Mouse (Mus musculus): ENCODE results near the gene H2al1c.
"Not testable (repeated sequence)": the region's sequence is repeated elsewhere in the genome, so short reads cannot be mapped to it uniquely, and the experiment has no call there.

H2al1c gene

DNA sequence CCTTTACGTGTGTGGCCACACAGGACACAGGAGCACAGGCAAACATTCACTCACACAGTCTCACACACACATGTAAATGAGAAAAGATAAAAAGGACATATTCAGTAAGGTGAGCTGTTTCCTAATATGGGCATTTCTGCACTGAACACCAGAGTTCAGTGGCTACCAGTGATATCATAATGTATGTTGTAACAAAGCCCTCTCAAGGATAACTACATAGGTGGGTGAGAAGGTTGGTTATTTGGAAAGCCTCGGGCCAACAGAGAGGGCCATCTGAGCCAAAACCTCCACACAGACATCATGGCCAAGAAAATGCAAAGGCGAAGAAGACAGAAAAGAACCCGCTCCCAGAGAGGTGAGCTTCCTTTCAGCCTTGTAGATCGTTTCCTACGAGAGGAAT is at the start of gene H2al1c:
H2al1c (plus strand) TSS at position 301 of the 400 bp plus-strand sequence.
- H3K36me3 ChIP-seq (ENCODE audit: insufficient read depth, low read length); H3K9me3 ChIP-seq (ENCODE audit: low read length); H3K4me1 ChIP-seq (replicated peaks; ENCODE audit: low read depth, low read length); H3K4me3 ChIP-seq (replicated peaks; ENCODE audit: low read length); H3K27me3 ChIP-seq (ENCODE audit: insufficient read depth, low read length): not testable (repeated sequence)

GRCm38 (mm10) chrX:11264918-11265317 is 40.5 kb upstream of the H2al1c start:
- Histone ChIP-seq H3K4me1 (replicated peaks; ENCODE audit: low read depth, low read length) (no peaks in the 10 kb centered on the region), H3K36me3 (ENCODE audit: insufficient read depth, low read length) (no peaks in the 10 kb centered on the region), H3K4me3 (replicated peaks; ENCODE audit: low read length) (no peak overlapping the region), H3K9me3 (ENCODE audit: low read length) (no peaks in the 10 kb centered on the region), H3K27me3 (ENCODE audit: insufficient read depth, low read length) (no peaks in the 10 kb centered on the region)
- TF ChIP-seq POU5F1 (IDR thresholded peaks at IDR 0.05; ENCODE audit: borderline replicate concordance, low read length) (no peak), CTCF (conservative IDR thresholded peaks at IDR 0.05; ENCODE audit: low read length) (no peak), NANOG (IDR thresholded peaks at IDR 0.05; ENCODE audit: borderline replicate concordance, low read length) (no peak)

GRCm38 (mm10) chrX:11267791-11268190 is 37.7 kb upstream of the H2al1c start:
- H3K36me3 ChIP-seq (ENCODE audit: insufficient read depth, low read length), result no peaks in the 10 kb centered on the region
- no peaks in the 10 kb centered on the region for H3K4me1 ChIP-seq (replicated peaks; ENCODE audit: low read depth, low read length)
- TF ChIP-seq POU5F1 (IDR thresholded peaks at IDR 0.05; ENCODE audit: borderline replicate concordance, low read length) (no peak), NANOG (IDR thresholded peaks at IDR 0.05; ENCODE audit: borderline replicate concordance, low read length) (no peak), CTCF (conservative IDR thresholded peaks at IDR 0.05; ENCODE audit: low read length) (no peak)
- H3K27me3 ChIP-seq (ENCODE audit: insufficient read depth, low read length), result no peaks in the 10 kb centered on the region
- no peaks in the 10 kb centered on the region for H3K9me3 ChIP-seq (ENCODE audit: low read length)
- no peak overlapping the region for H3K4me3 ChIP-seq (replicated peaks; ENCODE audit: low read length)

DNA sequence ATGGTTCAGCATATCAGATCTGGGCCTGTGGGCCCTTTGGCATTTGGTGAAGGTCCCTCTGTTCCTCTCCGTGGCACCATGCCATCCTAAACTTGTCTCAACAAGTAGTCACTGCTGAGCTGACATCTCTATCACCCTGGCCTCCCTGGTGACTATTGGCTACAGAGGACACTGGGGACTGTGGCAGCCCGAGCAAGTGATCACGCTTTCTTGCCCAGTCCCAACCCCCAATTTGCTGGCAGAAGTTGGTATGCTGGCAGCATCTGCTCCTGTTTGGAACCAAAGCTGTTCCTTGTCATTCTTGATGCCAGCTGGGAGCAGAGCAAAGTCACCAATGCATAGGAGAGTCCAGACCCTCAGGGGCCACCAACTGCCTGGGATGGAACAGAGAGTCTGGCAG is 36.4 kb upstream of the H2al1c start:
- TF ChIP-seq CTCF (conservative IDR thresholded peaks at IDR 0.05; ENCODE audit: low read length), result no peak
- TF ChIP-seq POU5F1 (IDR thresholded peaks at IDR 0.05; ENCODE audit: borderline replicate concordance, low read length), result no peak
- TF ChIP-seq NANOG (IDR thresholded peaks at IDR 0.05; ENCODE audit: borderline replicate concordance, low read length), result no peak
- Histone ChIP-seq H3K27me3 (ENCODE audit: insufficient read depth, low read length) (no peaks in the 10 kb centered on the region), H3K9me3 (ENCODE audit: low read length) (no peaks in the 10 kb centered on the region), H3K4me3 (replicated peaks; ENCODE audit: low read length) (no peak overlapping the region), H3K36me3 (ENCODE audit: insufficient read depth, low read length) (no peaks in the 10 kb centered on the region), H3K4me1 (replicated peaks; ENCODE audit: low read depth, low read length) (no peaks in the 10 kb centered on the region)

GRCm38 (mm10) chrX:11273190-11273589 is 32.3 kb upstream of the H2al1c start:
- TF ChIP-seq CTCF (conservative IDR thresholded peaks at IDR 0.05; ENCODE audit: low read length) (no peak), NANOG (IDR thresholded peaks at IDR 0.05; ENCODE audit: borderline replicate concordance, low read length) (no peak), POU5F1 (IDR thresholded peaks at IDR 0.05; ENCODE audit: borderline replicate concordance, low read length) (no peak)
- no peaks in the 10 kb centered on the region for H3K27me3 ChIP-seq (ENCODE audit: insufficient read depth, low read length)
- H3K36me3 ChIP-seq (ENCODE audit: insufficient read depth, low read length), result no peaks in the 10 kb centered on the region
- no peaks in the 10 kb centered on the region for H3K9me3 ChIP-seq (ENCODE audit: low read length)
- H3K4me3 ChIP-seq (replicated peaks; ENCODE audit: low read length), result no peak overlapping the region
- no peaks in the 10 kb centered on the region for H3K4me1 ChIP-seq (replicated peaks; ENCODE audit: low read depth, low read length)

GRCm38 (mm10) chrX:11277083-11277482 is 28.4 kb upstream of the H2al1c start:
- Histone ChIP-seq H3K4me3 (replicated peaks; ENCODE audit: low read length) (no peak overlapping the region), H3K4me1 (replicated peaks; ENCODE audit: low read depth, low read length) (no peaks in the 10 kb centered on the region), H3K36me3 (ENCODE audit: insufficient read depth, low read length) (no peaks in the 10 kb centered on the region), H3K9me3 (ENCODE audit: low read length) (peaks cover 3% of the 10 kb centered on the region; the same call in 1 of the 2 replicates), H3K27me3 (ENCODE audit: insufficient read depth, low read length) (no peaks in the 10 kb centered on the region)
- no peak for TF ChIP-seq NANOG (IDR thresholded peaks at IDR 0.05; ENCODE audit: borderline replicate concordance, low read length)
- TF ChIP-seq POU5F1 (IDR thresholded peaks at IDR 0.05; ENCODE audit: borderline replicate concordance, low read length), result no peak
- TF ChIP-seq CTCF (conservative IDR thresholded peaks at IDR 0.05; ENCODE audit: low read length), result no peak

- Histone ChIP-seq H3K9me3 (ENCODE audit: low read length) (peaks cover 35% of the 10 kb centered on the region), H3K27me3 (ENCODE audit: insufficient read depth, low read length) (no peaks in the 10 kb centered on the region)
- TF ChIP-seq POU5F1 (IDR thresholded peaks at IDR 0.05; ENCODE audit: borderline replicate concordance, low read length), result no peak
- TF ChIP-seq CTCF (conservative IDR thresholded peaks at IDR 0.05; ENCODE audit: low read length), result no peak
- no peak for TF ChIP-seq NANOG (IDR thresholded peaks at IDR 0.05; ENCODE audit: borderline replicate concordance, low read length)
Measured at GRCm38 (mm10) chrX:11280741-11281140, 24.7 kb upstream of the H2al1c start.

DNA sequence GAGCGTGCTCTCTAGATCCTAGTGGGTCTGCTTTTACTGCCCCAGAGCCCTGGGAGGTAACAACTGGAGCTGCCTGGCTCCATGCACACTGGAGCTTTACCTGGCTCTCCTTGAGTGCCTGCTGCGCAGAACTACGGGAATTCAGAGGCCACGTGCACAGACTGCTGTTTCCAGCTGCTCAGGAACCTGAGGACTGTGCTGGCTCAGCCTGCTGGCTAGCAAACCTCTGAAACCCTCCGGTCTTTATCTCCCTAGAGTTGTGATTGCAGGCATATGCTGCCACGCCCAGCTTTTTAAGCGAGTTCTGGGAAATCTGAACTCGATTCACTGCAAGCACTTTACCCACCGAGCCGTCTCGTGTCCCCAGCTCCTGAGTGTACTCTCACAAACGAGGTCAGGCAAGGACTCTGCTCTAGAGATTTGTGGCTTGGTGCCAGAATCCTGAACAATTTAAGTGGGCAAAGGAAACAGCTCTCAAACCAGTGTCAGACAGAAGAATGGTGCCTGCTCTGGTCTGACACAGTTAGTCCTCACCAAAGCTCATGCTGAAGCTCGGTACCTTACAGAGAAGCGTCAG is 17.1 kb upstream of the H2al1c start:
- Histone ChIP-seq H3K4me1 (replicated peaks; ENCODE audit: low read depth, low read length) (peaks cover 8% of the 10 kb centered on the region), H3K36me3 (ENCODE audit: insufficient read depth, low read length) (no peaks in the 10 kb centered on the region), H3K9me3 (ENCODE audit: low read length) (peaks cover 38% of the 10 kb centered on the region), H3K4me3 (replicated peaks; ENCODE audit: low read length) (no peak overlapping the region), H3K27me3 (ENCODE audit: insufficient read depth, low read length) (no peaks in the 10 kb centered on the region)
- TF ChIP-seq NANOG (IDR thresholded peaks at IDR 0.05; ENCODE audit: borderline replicate concordance, low read length) (no peak), POU5F1 (IDR thresholded peaks at IDR 0.05; ENCODE audit: borderline replicate concordance, low read length) (no peak), CTCF (conservative IDR thresholded peaks at IDR 0.05; ENCODE audit: low read length) (no peak)

More at GRCm38 (mm10) chrX:11280741-11281140, 24.7 kb upstream of the H2al1c start:
- H3K36me3 ChIP-seq (ENCODE audit: insufficient read depth, low read length), result no peaks in the 10 kb centered on the region
- H3K4me1 ChIP-seq (replicated peaks; ENCODE audit: low read depth, low read length), result no peaks in the 10 kb centered on the region
- H3K4me3 ChIP-seq (replicated peaks; ENCODE audit: low read length), result no peak overlapping the region

DNA sequence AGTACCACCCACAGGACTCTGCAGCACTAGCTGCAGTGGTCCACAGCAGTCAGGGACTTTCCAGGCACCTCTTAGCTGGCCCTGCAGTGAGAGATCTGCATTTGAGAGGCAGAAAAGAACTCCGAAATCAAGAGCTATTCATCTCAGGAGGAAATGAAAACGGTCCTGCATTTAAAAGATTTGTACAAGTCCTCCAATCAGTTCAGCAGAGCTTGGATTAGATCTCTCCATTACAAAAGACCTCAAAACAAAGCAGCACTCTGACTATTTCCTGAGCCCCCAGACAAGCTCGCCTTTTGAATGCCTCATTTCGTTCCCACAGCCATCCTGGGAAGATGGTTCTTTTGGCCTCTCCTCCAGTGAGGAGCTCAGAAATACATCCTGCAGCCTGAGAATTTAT is 16.2 kb upstream of the H2al1c start:
- Histone ChIP-seq H3K27me3 (ENCODE audit: insufficient read depth, low read length) (no peaks in the 10 kb centered on the region), H3K36me3 (ENCODE audit: insufficient read depth, low read length) (no peaks in the 10 kb centered on the region), H3K4me3 (replicated peaks; ENCODE audit: low read length) (no peak overlapping the region), H3K4me1 (replicated peaks; ENCODE audit: low read depth, low read length) (peaks cover 8% of the 10 kb centered on the region), H3K9me3 (ENCODE audit: low read length) (peaks cover 30% of the 10 kb centered on the region)
- no peak for TF ChIP-seq POU5F1 (IDR thresholded peaks at IDR 0.05; ENCODE audit: borderline replicate concordance, low read length)
- TF ChIP-seq CTCF (conservative IDR thresholded peaks at IDR 0.05; ENCODE audit: low read length), result no peak
- peak; percentile 68; the same call in 1 of the 2 replicates for TF ChIP-seq NANOG (IDR thresholded peaks at IDR 0.05; ENCODE audit: borderline replicate concordance, low read length)

- H3K9me3 ChIP-seq (ENCODE audit: low read length); H3K4me3 ChIP-seq (replicated peaks; ENCODE audit: low read length); H3K4me1 ChIP-seq (replicated peaks; ENCODE audit: low read depth, low read length); H3K27me3 ChIP-seq (ENCODE audit: insufficient read depth, low read length); H3K36me3 ChIP-seq (ENCODE audit: insufficient read depth, low read length): not testable (repeated sequence)
Measured at GRCm38 (mm10) chrX:11298957-11299356, 6.5 kb upstream of the H2al1c start, which contains the start of gene H2al1a. H2al1a (plus strand) TSS chrX:11299257.

DNA sequence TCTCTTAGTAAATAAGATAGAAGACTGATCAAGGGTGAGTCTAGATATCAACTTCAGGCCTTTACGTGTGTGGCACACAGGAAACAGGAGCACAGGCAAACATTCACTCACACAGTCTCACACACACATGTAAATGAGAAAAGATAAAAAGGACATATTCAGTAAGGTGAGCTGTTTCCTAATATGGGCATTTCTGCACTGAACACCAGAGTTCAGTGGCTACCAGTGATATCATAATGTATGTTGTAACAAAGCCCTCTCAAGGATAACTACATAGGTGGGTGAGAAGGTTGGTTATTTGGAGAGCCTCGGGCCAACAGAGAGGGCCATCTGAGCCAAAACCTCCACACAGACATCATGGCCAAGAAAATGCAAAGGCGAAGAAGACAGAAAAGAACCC is 3.3 kb upstream of the H2al1c start, which contains the start of gene H2al1b:
H2al1b (plus strand) TSS at position 301 of the 400 bp plus-strand sequence.
- not testable (repeated sequence) for H3K9me3 ChIP-seq (ENCODE audit: low read length); H3K4me1 ChIP-seq (replicated peaks; ENCODE audit: low read depth, low read length); H3K4me3 ChIP-seq (replicated peaks; ENCODE audit: low read length); H3K27me3 ChIP-seq (ENCODE audit: insufficient read depth, low read length); H3K36me3 ChIP-seq (ENCODE audit: insufficient read depth, low read length)

DNA sequence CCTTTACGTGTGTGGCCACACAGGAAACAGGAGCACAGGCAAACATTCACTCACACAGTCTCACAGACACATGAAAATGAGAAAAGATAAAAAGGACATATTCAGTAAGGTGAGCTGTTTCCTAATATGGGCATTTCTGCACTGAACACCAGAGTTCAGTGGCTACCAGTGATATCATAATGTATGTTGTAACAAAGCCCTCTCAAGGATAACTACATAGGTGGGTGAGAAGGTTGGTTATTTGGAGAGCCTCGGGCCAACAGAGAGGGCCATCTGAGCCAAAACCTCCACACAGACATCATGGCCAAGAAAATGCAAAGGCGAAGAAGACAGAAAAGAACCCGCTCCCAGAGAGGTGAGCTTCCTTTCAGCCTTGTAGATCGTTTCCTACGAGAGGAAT is 3.1 kb downstream of the H2al1c start, which contains the start of gene H2al1d:
H2al1d (plus strand) TSS at position 301 of the 400 bp plus-strand sequence.
- H3K4me3 ChIP-seq (replicated peaks; ENCODE audit: low read length); H3K27me3 ChIP-seq (ENCODE audit: insufficient read depth, low read length); H3K9me3 ChIP-seq (ENCODE audit: low read length); H3K4me1 ChIP-seq (replicated peaks; ENCODE audit: low read depth, low read length); H3K36me3 ChIP-seq (ENCODE audit: insufficient read depth, low read length): not testable (repeated sequence)

All from E14TG2a.4 (cell line).